ENCODE assay signal across 9 mouse cellular contexts in the genomic region with DNA sequence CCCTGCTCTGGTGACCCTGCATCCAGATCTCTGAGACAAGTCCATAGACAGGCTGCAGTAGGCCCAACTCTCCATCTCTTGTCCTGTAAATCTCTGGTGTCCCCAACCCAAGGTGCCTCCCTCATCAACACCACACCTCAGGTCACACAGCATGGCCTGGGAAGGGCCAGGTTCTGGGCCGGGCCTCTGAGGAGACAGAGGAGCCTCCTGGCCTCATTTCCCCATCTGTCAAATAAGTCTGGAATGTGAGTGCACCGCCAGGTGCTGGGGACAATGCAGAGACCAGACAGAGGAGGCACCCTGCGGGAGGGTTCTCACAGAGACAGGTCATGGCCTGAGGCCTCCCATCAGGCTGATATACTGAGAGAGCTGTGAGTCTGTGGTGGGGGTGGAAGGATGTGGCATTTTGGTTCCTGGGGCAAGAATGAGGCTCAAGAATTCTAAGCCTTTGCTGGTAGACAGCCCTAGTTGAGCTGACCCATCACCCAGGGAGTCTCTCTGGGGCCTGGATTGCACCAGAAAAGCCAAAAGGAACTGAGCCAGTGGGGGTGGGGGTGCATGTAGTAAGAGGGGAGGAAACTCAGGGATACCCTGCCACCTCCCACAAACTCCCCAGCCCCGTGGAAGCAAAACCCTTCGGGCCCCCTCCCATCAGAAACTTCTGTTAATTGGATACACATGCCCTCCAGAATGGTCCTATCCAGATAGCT. TPM values are rescaled to one million over a fixed set of nuclear protein-coding genes. Genes with fewer than 3 reads are reported as not detected.
DNase-seq lines count a peak whose midpoint lies in the region; ATAC-seq and TF ChIP-seq lines count a peak whose summit lies in the region.
"Had no signal": no experiment of that assay in that cellular context is flagged by ENCODE, and none has a peak within 500 bp of the region (broad histone marks: within the 10 kb centered on the region; RNA-seq: fewer than 3 reads in every experiment).

No protein-coding gene starts in this region.

- peaks cover 29% of the 10 kb centered on the region for H3K4me1 ChIP-seq in heart, embryonic 12.5 days (replicated peaks)
- H3K4me1 ChIP-seq in heart, adult 2 months (ENCODE audit: control insufficient read depth, insufficient read depth, low read length), result peaks cover 8% of the 10 kb centered on the region
- peaks cover 14% of the 10 kb centered on the region for H3K4me1 ChIP-seq in forebrain, embryonic 15.5 days
- H3K4me1 ChIP-seq in midbrain, embryonic 12.5 days, result peaks cover 58% of the 10 kb centered on the region

- TF ChIP-seq CTCF in heart, adult 2 months (IDR thresholded peaks at IDR 0.05), result no peak

- no peak for DNase-seq in heart, adult 2 months
- peak; percentile 66 for DNase-seq in R1 (ENCODE audit: low read depth, low spot score)
- DNase-seq in thymus, postnatal 10 days (ENCODE audit: low spot score in 2 of 2), result no peak
- DNase-seq in urinary bladder, postnatal 14 days (ENCODE audit: low spot score), result no peak
- no peak for DNase-seq in gastrocnemius, adult 8-10 months (ENCODE audit: low spot score in 2 of 2)

- peak overlapping the region; percentile 94 for H3K4me2 ChIP-seq in heart, embryonic 12.5 days
- peak overlapping the region; percentile 90 for H3K4me2 ChIP-seq in forebrain, embryonic 15.5 days (replicated peaks)
- H3K4me2 ChIP-seq in midbrain, embryonic 12.5 days (replicated peaks), result peak overlapping the region; percentile 66

- ATAC-seq in heart, embryonic 12.5 days (ENCODE audit: insufficient number of reproducible peaks, low FRiP score), result no peak
- ATAC-seq in forebrain, embryonic 15.5 days (replicated peaks), result no peak
- 0 out of 2 replicates have a peak, but pooled peaks have one; percentile 9 for ATAC-seq in midbrain, embryonic 12.5 days (ENCODE audit: low FRiP score, low read depth)

- intact Hi-C loops in heart, adult 2 months (cut with DNase I), result no loop called here

- H3K4me3 ChIP-seq in heart, embryonic 12.5 days, result peak overlapping the region; percentile 56; the same call in 1 of the 2 replicates
- no peak overlapping the region for H3K4me3 ChIP-seq in heart, adult 2 months
- no peak overlapping the region for H3K4me3 ChIP-seq in forebrain, embryonic 15.5 days
- H3K4me3 ChIP-seq in midbrain, embryonic 12.5 days, result no peak overlapping the region

- H3K36me3 ChIP-seq in heart, embryonic 12.5 days, result no peaks in the 10 kb centered on the region
- no peaks in the 10 kb centered on the region for H3K36me3 ChIP-seq in heart, adult 2 months (ENCODE audit: control insufficient read depth, insufficient read depth, low read length)
- no peaks in the 10 kb centered on the region for H3K36me3 ChIP-seq in forebrain, embryonic 15.5 days
- peaks cover 12% of the 10 kb centered on the region; the same call in 1 of the 2 replicates for H3K36me3 ChIP-seq in midbrain, embryonic 12.5 days

- no peak overlapping the region for H3K27ac ChIP-seq in heart, embryonic 12.5 days (ENCODE audit: poor library complexity, severe bottlenecking)
- H3K27ac ChIP-seq in heart, adult 2 months, result no peak overlapping the region
- H3K27ac ChIP-seq in forebrain, embryonic 15.5 days (replicated peaks), result no peak overlapping the region
- no peak overlapping the region; the same call in 1 of the 2 replicates for H3K27ac ChIP-seq in midbrain, embryonic 12.5 days (replicated peaks)

- 41% methylated on average over 5 of the region's 5 CpGs for WGBS in heart, embryonic 12.5 days
- WGBS in heart, adult 2 months, result 48% methylated on average over 5 of the region's 5 CpGs
- WGBS in forebrain, embryonic 15.5 days, result 30% methylated on average over 5 of the region's 5 CpGs
- 24% methylated on average over 5 of the region's 5 CpGs for WGBS in midbrain, embryonic 12.5 days

- no peak for TF ChIP-seq POLR2A in heart, adult 2 months (IDR thresholded peaks at IDR 0.05; ENCODE audit: insufficient read depth, low read depth, low read length)

- H3K9ac ChIP-seq in heart, embryonic 12.5 days, result no peak overlapping the region
- no peak overlapping the region for H3K9ac ChIP-seq in heart, adult 2 months (ENCODE audit: low read depth, low read length)
- H3K9ac ChIP-seq in forebrain, embryonic 15.5 days (replicated peaks), result no peak overlapping the region; the same call in 1 of the 2 replicates
- 0 out of 2 replicates have a peak overlapping the region, but pooled peaks have one; percentile 12 for H3K9ac ChIP-seq in midbrain, embryonic 12.5 days (replicated peaks)

- no peaks in the 10 kb centered on the region for H3K9me3 ChIP-seq in heart, embryonic 12.5 days (replicated peaks)
- H3K9me3 ChIP-seq in forebrain, embryonic 15.5 days, result no peaks in the 10 kb centered on the region
- H3K9me3 ChIP-seq in midbrain, embryonic 12.5 days, result no peaks in the 10 kb centered on the region

- no peak for TF ChIP-seq EP300 in heart, adult 2 months (IDR thresholded peaks at IDR 0.05; ENCODE audit: insufficient read depth, low read depth, low read length)

- no peaks in the 10 kb centered on the region for H3K79me2 ChIP-seq in heart, adult 2 months (replicated peaks; ENCODE audit: control insufficient read depth, insufficient read depth, low read length)

- no peaks in the 10 kb centered on the region for H3K27me3 ChIP-seq in heart, embryonic 12.5 days (replicated peaks)
- H3K27me3 ChIP-seq in heart, adult 2 months (ENCODE audit: control insufficient read depth, insufficient read depth, low read length), result no peaks in the 10 kb centered on the region
- no peaks in the 10 kb centered on the region for H3K27me3 ChIP-seq in forebrain, embryonic 15.5 days
- H3K27me3 ChIP-seq in midbrain, embryonic 12.5 days, result no peaks in the 10 kb centered on the region

RNA-seq across cellular contexts. Expression of a gene that starts 15.0 kb away (rescaled TPM):
- 6.3 and 7.6 TPM in 2 replicates for polyA plus RNA-seq in heart, embryonic 12.5 days (2016; fragmentation: Nextera tagmentation; extraction: Ambion mirVana)
- total RNA-seq in heart, adult 2 months (2021), result 1 to 10 TPM; 4.8 to 5.3 TPM
- polyA plus RNA-seq in heart, adult 2 months (2012; rRNA removed), result 4.3 and 7.3 TPM in 2 replicates
- polyA plus RNA-seq in forebrain, embryonic 15.5 days (2015; fragmentation: Nextera tagmentation; extraction: Ambion mirVana), result 17.7 and 19.6 TPM in 2 replicates
- polyA plus RNA-seq in midbrain, embryonic 12.5 days (2016; fragmentation: Nextera tagmentation; extraction: Ambion mirVana), result 47.9 and 60.8 TPM in 2 replicates
- total RNA-seq in gastrocnemius, adult 8-10 months (2022), result 10 to 100 TPM in 3 of 4 experiments, 1 to 10 TPM in 1; 8.4 to 14.8 (median 13.9) TPM
- total RNA-seq: common myeloid progenitor, adult 5-6 weeks had no signal
